Mouse (Mus musculus): Measurements from ENCODE around the gene Synpo2l.
"Not testable (repeated sequence)": the region's sequence is repeated elsewhere in the genome, so short reads cannot be mapped to it uniquely, and the experiment has no call there.

The Synpo2l gene

GRCm38 (mm10) chr14:20641438-20641875, 26.7 kb downstream of the Synpo2l start:
- DNase-seq (ENCODE audit: low spot score in 2 of 2): no peak

- peak; percentile 92 to 97 for DNase-seq (ENCODE audit: low spot score in 2 of 2)
These were observed 27.3 kb downstream of the Synpo2l start, which contains the start of gene Usp54 for GRCm38 (mm10) chr14:20640644-20641437. TSS of gene Usp54 (minus strand) at chr14:20641063.

GRCm38 (mm10) chr14:20639918-20640619, 28.1 kb downstream of the Synpo2l start:
- DNase-seq (ENCODE audit: low spot score in 2 of 2): no peak

GRCm38 (mm10) chr14:20638702-20639101, 29.5 kb downstream of the Synpo2l start:
- no peak for DNase-seq (ENCODE audit: low spot score in 2 of 2)

GRCm38 (mm10) chr14:20637818-20638574, 30.2 kb downstream of the Synpo2l start:
- no peak for DNase-seq (ENCODE audit: low spot score in 2 of 2)

- DNase-seq (ENCODE audit: low spot score in 2 of 2): not testable (repeated sequence)
These were observed 31.2 kb downstream of the Synpo2l start for GRCm38 (mm10) chr14:20636968-20637367.

GRCm38 (mm10) chr14:20635546-20635945, 32.6 kb downstream of the Synpo2l start:
- no peak for DNase-seq (ENCODE audit: low spot score in 2 of 2)

- DNase-seq (ENCODE audit: low spot score in 2 of 2): no peak
These were observed 36.9 kb downstream of the Synpo2l start for GRCm38 (mm10) chr14:20631253-20631652.

GRCm38 (mm10) chr14:20626971-20627370, 41.2 kb downstream of the Synpo2l start:
- DNase-seq (ENCODE audit: low spot score in 2 of 2): peak in 1 of 2 experiments; percentile 4

- no peak for DNase-seq (ENCODE audit: low spot score in 2 of 2)
These were observed 41.7 kb downstream of the Synpo2l start for GRCm38 (mm10) chr14:20626447-20626846.

- DNase-seq (ENCODE audit: low spot score in 2 of 2): no peak
These were observed 45.2 kb downstream of the Synpo2l start for GRCm38 (mm10) chr14:20622907-20623306.

- DNase-seq (ENCODE audit: low spot score in 2 of 2): no peak
These were observed 45.7 kb downstream of the Synpo2l start for GRCm38 (mm10) chr14:20622412-20622811.

- DNase-seq (ENCODE audit: low spot score in 2 of 2): no peak
These were observed 46.3 kb downstream of the Synpo2l start for GRCm38 (mm10) chr14:20621903-20622302.

GRCm38 (mm10) chr14:20619131-20619530, 49.0 kb downstream of the Synpo2l start:
- DNase-seq (ENCODE audit: low spot score in 2 of 2): no peak

- no peak for DNase-seq (ENCODE audit: low spot score in 2 of 2)
These were observed 49.9 kb downstream of the Synpo2l start for GRCm38 (mm10) chr14:20618211-20618610.

GRCm38 (mm10) chr14:20616421-20616820, 51.7 kb downstream of the Synpo2l start:
- no peak for DNase-seq (ENCODE audit: low spot score in 2 of 2)

- no peak for DNase-seq (ENCODE audit: low spot score in 2 of 2)
These were observed 53.1 kb downstream of the Synpo2l start for GRCm38 (mm10) chr14:20615075-20615474.

GRCm38 (mm10) chr14:20612820-20613219, 55.3 kb downstream of the Synpo2l start:
- no peak for DNase-seq (ENCODE audit: low spot score in 2 of 2)

- DNase-seq (ENCODE audit: low spot score in 2 of 2): no peak
These were observed 58.0 kb downstream of the Synpo2l start for GRCm38 (mm10) chr14:20610146-20610545.

- DNase-seq (ENCODE audit: low spot score in 2 of 2): no peak
These were observed 58.6 kb downstream of the Synpo2l start for GRCm38 (mm10) chr14:20609519-20609918.
